Mouse (Mus musculus): ENCODE data around the gene Gpr4.

GRCm38 (mm10) chr7:19194676-19195075, 17.7 kb upstream of the Gpr4 start:
- no peak for TF ChIP-seq GATA1 (IDR thresholded peaks at IDR 0.05; ENCODE audit: borderline replicate concordance, low read length)
- no peak for TF ChIP-seq FLI1 (IDR thresholded peaks at IDR 0.05; ENCODE audit: low read length)

Measured in megakaryocyte, embryonic 14.5 days (primary cell).